In the genomic region with DNA sequence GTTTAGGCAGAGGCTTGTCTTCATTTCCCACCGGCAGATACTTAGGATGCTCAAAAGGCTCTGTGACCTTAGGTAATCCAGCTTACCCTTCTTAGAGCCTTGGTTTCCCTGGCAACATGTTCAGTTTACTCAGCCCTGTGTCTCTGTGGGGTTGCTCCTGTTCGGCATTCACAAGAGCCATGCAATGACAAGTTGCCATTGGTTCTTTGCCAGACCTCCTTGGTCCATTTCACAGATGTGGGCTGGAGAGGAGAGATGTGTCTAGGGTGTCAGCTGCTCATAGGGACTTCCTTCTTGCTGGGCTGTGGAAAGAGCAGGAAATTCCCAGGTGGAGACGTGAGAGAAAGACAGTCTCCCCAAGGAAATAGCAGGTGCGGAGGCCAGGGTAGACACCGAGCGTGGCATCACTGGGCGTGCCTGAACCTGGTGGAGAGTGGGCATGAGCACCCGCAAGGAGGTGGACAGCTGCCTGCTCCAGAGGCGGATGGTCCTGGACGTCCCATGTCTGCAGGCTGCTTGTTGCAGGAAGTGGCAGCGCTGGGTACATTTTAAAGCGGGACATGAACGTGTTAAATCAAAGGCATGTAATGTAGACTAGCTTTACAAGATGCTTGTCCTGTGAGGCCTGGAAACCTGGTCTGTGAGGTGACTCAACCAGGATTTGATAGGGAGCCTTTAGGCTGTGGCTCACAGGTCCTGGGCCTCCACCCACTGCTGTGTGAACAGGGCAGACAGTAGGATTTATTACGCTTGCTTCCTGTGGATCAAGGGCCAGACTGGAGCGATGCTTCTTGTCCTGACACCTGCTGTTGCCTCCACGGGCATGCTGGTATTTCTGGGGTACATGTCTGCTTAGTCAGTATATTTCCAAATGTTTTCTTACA, we compare ENCODE assay signal across 22 mouse cellular contexts.
DNase-seq lines count a peak whose midpoint lies in the region; ATAC-seq and TF ChIP-seq lines count a peak whose summit lies in the region.
"Had no signal": no experiment of that assay in that cellular context is flagged by ENCODE, and none has a peak within 500 bp of the region (broad histone marks: within the 10 kb centered on the region; RNA-seq: fewer than 3 reads in every experiment).

No protein-coding gene starts in this region.

- peak; percentile 11; the same call in 1 of the 2 replicates for ATAC-seq in midbrain, embryonic 11.5 days (ENCODE audit: low FRiP score)
- ATAC-seq: activated CD4-positive, CD25-positive, alpha-beta regulatory T cell, adult 4 months; forebrain, embryonic 15.5 days; midbrain, embryonic 16.5 days had no signal

- peaks cover 44% of the 10 kb centered on the region for H3K79me2 ChIP-seq in myocyte (ENCODE audit: control insufficient read depth, insufficient read depth)

- H3K9me3 ChIP-seq in midbrain, embryonic 11.5 days (ENCODE audit: control insufficient read depth, low read length) = no peaks in the 10 kb centered on the region
- H3K9me3 ChIP-seq in midbrain, embryonic 10.5 days (replicated peaks) = no peaks in the 10 kb centered on the region
- H3K9me3 ChIP-seq: forebrain, embryonic 15.5 days; hindbrain, embryonic 13.5 days; neural tube, embryonic 12.5 days had no signal

- no peak overlapping the region for H3ac ChIP-seq in myocyte (ENCODE audit: control insufficient read depth, insufficient read length)

- no peak overlapping the region for H3K4me2 ChIP-seq in midbrain, embryonic 11.5 days
- H3K4me2 ChIP-seq in myocyte (ENCODE audit: low read depth) = no peak overlapping the region
- H3K4me2 ChIP-seq: forebrain, embryonic 15.5 days; hindbrain, embryonic 13.5 days; neural tube, embryonic 12.5 days had no signal

- H3K36me3 ChIP-seq in midbrain, embryonic 11.5 days (ENCODE audit: control insufficient read depth, insufficient read depth, low read length) = no peaks in the 10 kb centered on the region
- no peaks in the 10 kb centered on the region for H3K36me3 ChIP-seq in midbrain, embryonic 10.5 days
- H3K36me3 ChIP-seq in myocyte (ENCODE audit: control insufficient read depth, insufficient read depth) = no peaks in the 10 kb centered on the region
- H3K36me3 ChIP-seq: forebrain, embryonic 15.5 days; hindbrain, embryonic 13.5 days; neural tube, embryonic 12.5 days had no signal

- no peaks in the 10 kb centered on the region for H3K27me3 ChIP-seq in midbrain, embryonic 11.5 days (ENCODE audit: control insufficient read depth, insufficient read depth, low read length)
- H3K27me3 ChIP-seq in midbrain, embryonic 10.5 days (ENCODE audit: low read depth, poor library complexity, severe bottlenecking) = no peaks in the 10 kb centered on the region
- no peaks in the 10 kb centered on the region for H3K27me3 ChIP-seq in myocyte (ENCODE audit: control insufficient read depth, insufficient read depth, insufficient read length)
- H3K27me3 ChIP-seq: forebrain, embryonic 15.5 days; hindbrain, embryonic 13.5 days; neural tube, embryonic 12.5 days had no signal

- intact Hi-C loops in gastrocnemius, adult 2 months (cut with DNase I) = no loop called here

- no peak overlapping the region for H3K4me3 ChIP-seq in gastrocnemius, adult 2 months
- no peak overlapping the region for H3K4me3 ChIP-seq in midbrain, embryonic 11.5 days (ENCODE audit: low read depth, low read length)
- no peak overlapping the region for H3K4me3 ChIP-seq in midbrain, embryonic 10.5 days
- no peak overlapping the region for H3K4me3 ChIP-seq in myocyte
- H3K4me3 ChIP-seq: forebrain, embryonic 15.5 days; hindbrain, embryonic 13.5 days; neural tube, embryonic 12.5 days had no signal

- TF ChIP-seq POLR2A in myocyte (IDR thresholded peaks at IDR 0.05; ENCODE audit: insufficient read length, low read depth) = no peak

- TF ChIP-seq CTCF in gastrocnemius, adult 2 months (IDR thresholded peaks at IDR 0.05) = no peak

- whole genome bisulfite sequencing in midbrain, embryonic 11.5 days = 75% methylated on average over 16 of the region's 16 CpGs
- WGBS in midbrain, embryonic 10.5 days = 81% methylated on average over 16 of the region's 16 CpGs

- DNase-seq in gastrocnemius, adult 2 months = no peak
- no peak for DNase-seq in gastrocnemius, adult 8-10 months (ENCODE audit: low spot score in 2 of 2)
- no peak for DNase-seq in midbrain, embryonic 11.5 days (ENCODE audit: low spot score, missing footprints)
- DNase-seq in midbrain, embryonic 10.5 days (ENCODE audit: low spot score) = no peak
- DNase-seq in brain, adult 2 months (ENCODE audit: low read depth, low spot score) = peak; percentile 53
- DNase-seq in heart, adult 11 months = no peak
- no peak for DNase-seq in adrenal gland, adult 8-10 months
- DNase-seq: cerebellum, postnatal 36 days; heart, postnatal 10 days; kidney, adult 11 months; left cerebral cortex, postnatal 4 days; lung, adult 2 months; lung, postnatal 4 days; right cerebral cortex, postnatal 4 days; thymus, adult 18-20 months had no signal

- H3K4me1 ChIP-seq in midbrain, embryonic 11.5 days (ENCODE audit: control insufficient read depth, insufficient read depth, low read length) = no peaks in the 10 kb centered on the region
- H3K4me1 ChIP-seq in midbrain, embryonic 10.5 days = peaks cover 24% of the 10 kb centered on the region

- no peak overlapping the region for H3K9ac ChIP-seq in midbrain, embryonic 11.5 days (ENCODE audit: low read length)
- H3K9ac ChIP-seq: forebrain, embryonic 15.5 days; hindbrain, embryonic 13.5 days; neural tube, embryonic 12.5 days had no signal

- H3K27ac ChIP-seq in gastrocnemius, adult 2 months = peak overlapping the region; percentile 24; the same call in 1 of the 2 replicates
- no peak overlapping the region for H3K27ac ChIP-seq in midbrain, embryonic 11.5 days (ENCODE audit: low read depth, low read length)
- no peak overlapping the region for H3K27ac ChIP-seq in midbrain, embryonic 10.5 days (replicated peaks)
- H3K27ac ChIP-seq: forebrain, embryonic 15.5 days; hindbrain, embryonic 13.5 days; kidney, postnatal 0 days; neural tube, embryonic 12.5 days had no signal

TF ChIP-seq in myocyte, 11 proteins besides CTCF, POLR2A, EP300 and RAD21:
- peak in 2 of 3 experiments; percentile 25 to 55 for TF ChIP-seq MYOG (IDR thresholded peaks at IDR 0.05; ENCODE audit: control insufficient read depth in 1 of 3, insufficient read depth in 1 of 3, insufficient read length in 2 of 3, low read depth in 2 of 3)
- no peak for TF ChIP-seq TCF12 (IDR thresholded peaks at IDR 0.05; ENCODE audit: insufficient read depth, poor library complexity, severe bottlenecking)
- TF ChIP-seq SRF (IDR thresholded peaks at IDR 0.05; ENCODE audit: control insufficient read depth, insufficient read length, low read depth) = no peak
- TF ChIP-seq USF1 (IDR thresholded peaks at IDR 0.05; ENCODE audit: low read depth) = no peak
- TF ChIP-seq MYOD1 (IDR thresholded peaks at IDR 0.05; ENCODE audit: control insufficient read depth in 1 of 3, insufficient read length in 2 of 3, low read depth in 2 of 3) = peak in 1 of 3 experiments; percentile 58
